Mouse (Mus musculus): Measurements from ENCODE around the gene Fuk. TPM values are rescaled to one million over a fixed set of nuclear protein-coding genes. Genes with fewer than 3 reads are reported as not detected.

Gene Fuk
- polyA plus RNA-seq, 1 experiment from 2014 or later: 6.9 TPM

Other genes starting within 250 kb of the Fuk start
- 13.3 and 14.0 TPM in 2 replicates for gene Mtss1l, start 181.0 kb downstream of the Fuk start, polyA plus RNA-seq (2015; fragmentation: Nextera tagmentation; extraction: Ambion mirVana)
- 2.5 and 2.6 TPM in 2 replicates for gene Il34, start 96.6 kb downstream of the Fuk start, polyA plus RNA-seq (2015; fragmentation: Nextera tagmentation; extraction: Ambion mirVana)
- gene Cog4, start 55.9 kb downstream of the Fuk start, polyA plus RNA-seq (2015; fragmentation: Nextera tagmentation; extraction: Ambion mirVana): 74.2 and 78.9 TPM in 2 replicates
- gene Sf3b3, start 55.7 kb downstream of the Fuk start, polyA plus RNA-seq (2015; fragmentation: Nextera tagmentation; extraction: Ambion mirVana): 93.9 and 112 TPM in 2 replicates
- 24.7 and 25.2 TPM in 2 replicates for gene St3gal2, start 17.4 kb upstream of the Fuk start, polyA plus RNA-seq (2015; fragmentation: Nextera tagmentation; extraction: Ambion mirVana)
- gene Ddx19a, start 95.3 kb upstream of the Fuk start, polyA plus RNA-seq (2015; fragmentation: Nextera tagmentation; extraction: Ambion mirVana): 11.1 and 14.3 TPM in 2 replicates
- gene Ddx19b, start 129.3 kb upstream of the Fuk start, polyA plus RNA-seq (2015; fragmentation: Nextera tagmentation; extraction: Ambion mirVana): 6.5 and 6.7 TPM in 2 replicates
- 74.5 and 75.3 TPM in 2 replicates for gene Aars, start 130.7 kb upstream of the Fuk start, polyA plus RNA-seq (2015; fragmentation: Nextera tagmentation; extraction: Ambion mirVana)
- gene Exosc6, start 153.9 kb upstream of the Fuk start, polyA plus RNA-seq (2015; fragmentation: Nextera tagmentation; extraction: Ambion mirVana): not detected in 2 replicates
- 1.9 and 3.1 TPM in 2 replicates for gene Clec18a, start 189.9 kb upstream of the Fuk start, polyA plus RNA-seq (2015; fragmentation: Nextera tagmentation; extraction: Ambion mirVana)
- 9.6 and 11.6 TPM in 2 replicates for gene Pdpr, start 192.1 kb upstream of the Fuk start, polyA plus RNA-seq (2015; fragmentation: Nextera tagmentation; extraction: Ambion mirVana)

All from neural tube, embryonic 13.5 days (tissue).